Mouse (Mus musculus): ENCODE measurements around the gene Pibf1.

DNA sequence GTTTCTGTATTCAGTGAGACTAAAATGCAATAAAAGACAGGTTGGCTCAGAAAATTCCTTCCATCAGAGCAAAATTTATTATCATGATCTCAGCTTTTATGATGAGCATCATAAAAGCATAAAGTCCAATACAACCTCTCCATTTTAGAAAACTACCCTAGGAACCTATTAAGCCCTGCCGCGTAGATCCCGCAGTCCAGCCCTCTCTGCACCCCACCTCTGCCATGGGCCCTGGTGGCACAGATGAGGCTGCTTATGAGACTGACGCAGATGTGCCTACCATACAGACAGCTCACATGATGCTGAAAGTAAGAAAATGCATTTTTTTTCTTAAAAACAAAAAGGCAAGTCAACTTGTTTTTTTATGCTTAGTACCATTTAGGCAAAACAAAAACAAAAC, 126.7 kb downstream of the Pibf1 start:
- TF ChIP-seq POLR2A (IDR thresholded peaks at IDR 0.05; ENCODE audit: low read depth, low read length) = no peak
- TF ChIP-seq CTCF (IDR thresholded peaks at IDR 0.05; ENCODE audit: extremely low read depth, insufficient read depth, insufficient read length, insufficient replicate concordance) = no peak
